Mouse (Mus musculus) ovary, adult 18-20 months (tissue): ENCODE data around the gene 2310057M21Rik.
"Not testable (repeated sequence)": the region's sequence is repeated elsewhere in the genome, so short reads cannot be mapped to it uniquely, and the experiment has no call there.

Experiments
- DNase-seq: peaks from one replicate; pipeline ENCODE4 v3.0.0; 2022; ENCODE audit warnings: low spot score, mixed read lengths

Gene 2310057M21Rik

DNA sequence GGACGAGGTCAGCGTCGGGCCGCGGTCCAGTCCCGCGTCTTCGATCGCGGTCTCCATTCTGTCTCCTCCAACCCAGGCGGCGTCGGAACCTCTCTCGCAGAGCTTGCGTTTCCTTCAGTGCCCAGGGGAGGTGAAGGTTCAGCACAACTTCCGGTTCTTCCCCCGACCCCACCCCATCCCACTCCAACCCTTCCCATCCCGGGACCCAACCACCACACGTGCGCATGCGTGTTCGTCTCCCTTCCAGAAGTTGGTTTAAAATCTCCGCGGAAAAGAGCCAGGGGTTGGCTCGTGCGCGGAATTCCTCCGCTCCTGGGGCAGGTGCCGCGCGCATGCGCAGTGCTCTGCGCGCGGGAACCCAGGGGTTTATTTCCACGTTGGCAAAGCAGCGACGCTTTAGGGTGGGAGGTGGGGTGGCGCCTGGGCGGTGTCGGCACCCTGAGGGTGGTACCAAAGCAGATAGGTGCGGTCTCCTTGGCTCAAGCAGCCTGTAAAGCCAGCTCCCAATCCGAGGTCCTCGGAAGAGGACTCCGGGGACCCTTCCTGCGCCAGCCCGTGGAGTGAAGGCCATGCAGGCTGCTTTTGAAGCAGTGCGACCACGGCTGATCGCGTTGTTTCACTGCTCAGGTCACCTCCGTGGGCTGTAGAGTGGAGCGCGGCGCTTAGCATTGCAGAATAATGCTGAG, at the start of gene 2310057M21Rik:
2310057M21Rik (minus strand) TSS at position 145 of the 686 bp plus-strand sequence.
- DNase-seq: peak; percentile 95

DNA sequence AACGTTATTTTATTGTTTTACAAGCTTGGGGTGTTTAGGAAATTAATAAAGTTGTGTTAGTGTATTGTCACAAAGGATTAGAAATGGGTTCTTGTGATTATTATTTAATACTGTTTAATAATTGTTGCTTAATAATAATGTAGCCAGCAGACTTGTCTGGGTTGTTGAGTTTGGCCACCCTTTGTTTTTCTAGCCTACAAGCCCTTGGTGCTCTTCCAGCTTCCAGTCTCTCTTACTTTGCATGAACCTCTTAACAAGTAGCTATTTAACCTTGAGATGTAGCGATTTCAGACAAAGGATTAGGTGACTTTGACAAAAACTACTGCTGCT, 49.3 kb upstream of the 2310057M21Rik start:
- DNase-seq: no peak

DNA sequence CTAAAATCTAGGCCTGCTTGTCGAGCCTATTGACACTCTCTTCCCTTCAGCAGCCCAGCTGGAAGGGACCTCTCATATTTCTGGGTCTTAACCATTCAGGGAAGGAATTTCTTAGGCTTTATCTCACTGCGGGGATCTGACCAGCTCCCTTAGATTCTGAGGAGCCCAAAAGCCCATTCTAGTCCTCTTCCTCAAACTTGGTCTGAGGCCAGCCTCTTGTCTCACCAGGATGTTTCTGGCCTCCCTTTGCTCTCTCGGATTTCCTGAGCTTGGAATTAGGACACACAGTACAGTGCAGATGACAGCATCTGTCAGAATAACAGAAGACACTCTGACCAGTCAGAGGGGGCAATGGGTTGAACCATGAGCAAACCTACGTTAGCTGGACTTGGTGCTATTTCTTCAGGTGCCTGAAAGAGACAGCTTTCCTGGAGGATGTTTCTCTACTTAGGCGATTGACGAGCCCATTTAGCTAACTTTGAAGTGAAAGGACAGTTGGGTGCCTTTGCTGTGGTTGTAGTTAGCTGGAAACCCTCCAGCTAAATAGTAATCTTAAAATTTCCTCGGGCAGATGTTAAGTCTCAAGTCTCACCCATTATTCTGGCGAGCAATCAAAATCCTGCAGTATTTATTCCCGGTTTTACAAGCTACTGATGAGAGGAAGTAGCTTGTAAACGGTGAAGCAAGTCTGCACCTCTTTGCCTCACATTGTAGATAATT, 48.8 kb upstream of the 2310057M21Rik start:
- DNase-seq: no peak

DNA sequence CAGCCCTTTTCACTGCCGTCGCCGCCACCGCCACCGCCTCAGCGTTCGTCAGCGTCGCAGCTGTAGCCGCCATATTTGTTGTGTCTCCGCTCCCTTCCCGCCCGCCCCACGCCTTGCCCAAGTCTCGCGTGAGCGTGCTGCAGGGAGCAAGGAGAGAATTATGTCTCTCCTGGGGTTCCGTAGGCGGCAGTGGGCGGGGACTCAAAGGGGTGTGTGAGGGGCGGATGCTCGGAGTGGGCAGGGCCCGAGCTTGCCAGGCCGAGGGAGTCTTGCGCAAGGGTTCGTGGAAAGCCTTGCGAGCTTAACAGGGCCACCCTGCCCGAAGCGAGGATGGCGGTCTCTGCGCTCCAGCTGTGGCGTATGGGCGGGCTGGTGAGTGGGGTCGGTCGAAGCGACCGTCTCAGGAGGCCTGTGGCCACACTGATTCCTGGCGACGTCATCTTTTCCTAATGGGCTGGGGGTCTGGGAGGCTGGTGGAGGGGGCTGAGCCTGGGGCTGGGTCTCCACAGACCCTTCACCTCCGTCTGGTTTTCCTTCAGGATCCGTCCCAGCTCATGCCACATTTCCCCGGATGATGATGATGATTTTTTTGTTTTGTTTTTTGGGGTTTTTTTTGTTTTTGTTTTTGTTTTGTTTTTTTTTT, 48.0 kb upstream of the 2310057M21Rik start, which contains the start of the genes Ikzf5 and Acadsb:
Ikzf5 (minus strand) TSS at position 106 of the 643 bp plus-strand sequence.
Acadsb (plus strand) TSS at position 186 of the 643 bp plus-strand sequence.
- peak; percentile 98 for DNase-seq

DNA sequence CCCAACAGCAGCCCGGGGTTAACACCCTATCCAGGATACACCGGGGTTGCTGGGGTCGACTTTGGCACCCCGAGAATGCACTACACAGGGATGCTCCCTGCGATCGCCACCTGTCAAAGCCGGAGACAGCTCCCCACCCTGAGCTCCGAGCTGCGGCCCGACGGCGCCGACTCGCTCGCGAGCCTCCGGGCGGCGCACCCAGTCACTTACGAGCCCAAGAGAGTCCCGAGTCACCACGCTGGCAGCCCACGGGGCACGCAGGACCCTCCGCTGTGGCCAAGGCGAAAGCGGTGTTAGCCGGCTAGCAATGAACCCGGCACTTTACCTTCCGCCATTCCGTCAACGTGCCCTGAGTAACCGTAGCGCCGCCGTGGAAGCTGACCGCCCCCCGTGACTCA, 47.4 kb upstream of the 2310057M21Rik start:
- DNase-seq: no peak

DNA sequence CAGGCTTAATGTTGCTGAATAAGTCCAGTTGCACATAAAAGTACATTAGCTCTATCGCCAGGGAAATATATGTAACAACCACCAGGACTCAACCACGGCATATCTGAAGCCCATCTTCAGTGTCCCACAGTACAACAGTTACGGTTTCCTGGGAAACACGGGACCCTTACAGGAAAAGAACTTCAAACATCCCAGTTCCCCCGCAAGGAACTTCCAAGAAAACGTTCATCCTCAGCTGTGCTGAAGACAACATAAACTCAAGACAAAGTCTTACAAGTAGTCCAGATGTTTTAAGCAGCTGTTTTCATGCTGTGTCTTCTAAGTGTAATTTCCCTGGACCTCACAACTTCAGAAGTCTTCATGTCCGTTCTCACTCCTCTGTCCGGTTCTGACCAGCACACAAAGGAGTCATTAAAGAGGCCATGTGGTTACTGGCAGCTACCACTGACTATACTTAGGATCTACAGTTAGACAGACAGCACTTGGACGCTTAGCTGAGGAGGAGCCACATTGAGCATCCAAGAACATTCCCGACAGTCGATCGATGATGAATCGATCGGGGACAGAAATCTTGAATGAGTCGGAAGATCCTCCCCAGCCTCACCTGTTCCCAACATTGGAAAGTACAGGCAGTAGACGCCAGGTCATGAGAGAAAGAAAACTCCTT, 46.9 kb upstream of the 2310057M21Rik start:
- no peak for DNase-seq

DNA sequence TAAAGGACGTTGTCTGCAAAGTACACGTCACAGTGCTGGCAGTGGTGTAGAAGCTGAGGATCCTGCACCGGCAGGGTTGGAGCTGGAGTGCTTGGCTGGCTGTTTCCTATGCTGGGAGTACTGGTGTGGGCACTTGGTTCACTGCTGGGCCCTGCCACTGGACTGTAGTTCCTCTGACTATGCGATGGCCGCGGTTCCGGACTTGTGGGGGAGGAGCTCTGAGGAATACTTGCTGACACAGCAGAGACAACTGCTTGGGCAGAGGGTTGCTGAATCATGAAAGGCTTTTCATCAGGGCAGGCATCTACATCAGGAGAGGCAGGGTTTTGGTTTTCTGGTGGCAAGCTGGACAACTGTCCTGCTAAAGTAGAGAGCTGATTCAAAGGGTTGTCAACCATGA, 29.2 kb upstream of the 2310057M21Rik start:
- not testable (repeated sequence) for DNase-seq

DNA sequence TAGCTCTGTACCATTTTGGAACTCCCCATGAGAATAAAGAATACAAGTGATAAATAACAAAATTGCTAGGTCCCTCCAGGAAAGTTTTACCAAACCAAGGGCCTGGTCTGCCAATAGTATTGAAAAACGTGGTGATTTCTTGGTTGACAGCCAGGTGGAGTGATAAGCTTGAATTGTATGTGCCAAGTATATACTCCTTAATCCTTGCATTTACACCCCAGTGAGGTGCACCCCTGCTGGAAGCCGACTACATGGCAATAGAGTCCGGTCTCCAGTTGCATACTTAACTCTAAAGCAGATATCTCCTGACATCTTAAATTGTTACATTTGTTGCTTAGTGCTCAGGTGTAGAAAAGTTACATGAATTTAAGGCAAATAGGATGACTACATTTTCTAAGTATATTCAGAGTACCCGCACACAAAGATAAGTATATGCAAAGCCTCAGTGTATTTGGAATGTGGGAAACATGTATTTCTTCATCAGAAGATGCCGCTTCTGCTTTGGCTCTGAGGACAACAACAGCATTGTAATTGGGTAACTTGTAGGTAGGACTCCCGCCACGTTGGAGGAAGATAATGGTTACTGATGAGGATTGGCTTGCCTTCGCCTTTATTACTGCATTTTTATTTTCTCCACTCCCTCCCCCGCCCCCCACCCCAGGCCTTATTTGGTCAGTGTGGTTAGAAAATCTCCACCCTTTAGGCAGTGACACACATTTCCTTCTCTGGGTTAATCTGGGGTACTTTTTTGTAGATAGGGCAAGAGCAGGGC, 9.5 kb upstream of the 2310057M21Rik start:
- no peak for DNase-seq

DNA sequence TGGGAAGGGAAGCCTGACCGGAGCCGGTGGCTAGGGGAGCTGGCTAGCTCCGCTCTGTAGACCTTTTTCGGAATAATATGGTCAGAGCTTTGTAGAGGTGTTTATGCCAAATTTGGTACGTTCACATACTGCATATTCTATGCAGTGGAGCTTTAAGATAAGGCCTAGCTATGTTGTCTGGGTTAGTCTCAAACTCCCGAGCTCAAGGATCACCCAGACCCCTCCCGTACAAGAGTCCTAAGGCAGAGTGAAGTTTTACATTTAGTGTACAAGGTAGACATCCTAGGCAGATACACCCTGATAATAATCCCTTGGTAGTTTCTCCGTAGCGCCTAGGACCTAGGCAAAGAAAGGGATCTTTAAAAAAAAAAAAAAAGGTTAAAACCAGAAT, 8.9 kb upstream of the 2310057M21Rik start:
- no peak for DNase-seq

DNA sequence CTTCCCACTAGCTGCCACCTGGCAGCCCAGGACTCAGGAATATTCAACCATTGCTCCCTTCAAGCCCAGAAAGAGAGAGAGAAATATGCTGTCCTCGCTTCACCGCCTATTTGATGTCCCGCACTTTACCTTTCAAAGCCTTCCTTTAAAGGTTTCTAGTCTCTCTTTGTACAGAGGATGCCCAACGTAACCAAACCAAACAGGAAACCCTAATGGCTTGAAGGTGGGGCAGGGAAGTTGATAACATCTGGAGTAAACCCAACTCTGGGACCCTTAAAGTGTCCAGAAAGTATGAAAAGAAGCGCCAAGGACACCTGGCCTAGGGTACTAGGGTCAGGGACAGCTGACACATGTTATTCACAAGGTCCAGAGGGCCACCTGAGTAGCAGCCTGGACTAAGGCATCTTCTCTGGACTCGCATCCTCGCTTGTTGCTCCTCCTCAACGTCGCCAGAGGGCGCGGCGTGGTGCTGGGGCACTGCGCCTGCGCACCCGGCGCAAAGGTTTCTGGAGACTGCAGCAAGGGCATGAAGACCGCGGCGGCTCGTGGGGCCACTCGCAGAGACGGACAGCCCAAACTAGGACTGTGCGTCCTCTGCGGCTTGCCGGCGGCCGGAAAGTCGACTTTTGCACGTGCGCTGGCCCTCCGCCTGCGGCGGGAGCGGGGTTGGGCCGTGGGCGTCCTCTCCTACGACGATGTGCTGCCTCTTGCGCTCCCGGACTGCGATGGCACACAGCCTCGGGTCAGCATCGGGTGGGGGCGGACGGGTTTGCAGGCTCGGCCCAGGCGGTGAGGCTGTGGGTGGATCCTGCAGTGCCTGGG, 8.3 kb upstream of the 2310057M21Rik start, which contains the start of gene Pstk:
Pstk (plus strand) TSS at position 494 of the 822 bp plus-strand sequence.
- peak; percentile 83 for DNase-seq

DNA sequence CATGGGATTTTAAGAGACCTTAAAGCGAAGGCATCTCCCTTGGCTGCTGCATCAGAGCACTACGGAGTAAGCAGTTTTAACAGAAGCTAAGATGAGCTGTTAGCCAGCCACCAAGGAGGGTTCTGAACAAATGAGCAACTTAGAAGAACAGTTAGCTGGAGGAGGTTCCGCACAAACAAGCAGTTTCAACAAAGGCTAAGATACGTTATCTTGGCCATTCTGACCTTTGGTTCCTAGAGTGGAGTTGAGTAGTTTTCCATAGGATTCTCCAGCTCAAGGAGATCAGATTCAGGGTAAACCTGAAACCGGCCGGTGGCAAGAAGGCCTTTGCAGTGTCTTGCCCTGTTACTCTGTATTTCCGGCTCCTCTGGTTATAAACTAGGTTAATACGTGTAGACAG, 1.6 kb upstream of the 2310057M21Rik start:
- no peak for DNase-seq

DNA sequence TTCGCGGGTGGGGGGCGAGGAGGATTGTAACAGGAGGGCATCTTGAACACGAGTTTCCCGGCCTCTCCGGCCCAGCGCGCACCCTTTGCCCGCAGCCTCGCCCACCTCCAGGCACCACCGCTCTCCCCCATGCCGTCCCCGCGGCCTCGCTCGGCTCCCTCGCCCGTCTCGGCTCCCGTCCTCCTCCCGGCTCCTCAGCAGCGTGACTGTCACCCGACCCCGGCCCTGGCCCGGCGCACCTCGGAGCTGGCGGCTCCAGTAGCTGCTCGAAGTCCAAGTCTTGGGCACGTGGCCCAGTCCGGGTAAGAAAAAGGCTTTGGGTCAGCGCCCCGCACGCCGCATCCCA, 317 bp downstream of the 2310057M21Rik start:
- DNase-seq: no peak

DNA sequence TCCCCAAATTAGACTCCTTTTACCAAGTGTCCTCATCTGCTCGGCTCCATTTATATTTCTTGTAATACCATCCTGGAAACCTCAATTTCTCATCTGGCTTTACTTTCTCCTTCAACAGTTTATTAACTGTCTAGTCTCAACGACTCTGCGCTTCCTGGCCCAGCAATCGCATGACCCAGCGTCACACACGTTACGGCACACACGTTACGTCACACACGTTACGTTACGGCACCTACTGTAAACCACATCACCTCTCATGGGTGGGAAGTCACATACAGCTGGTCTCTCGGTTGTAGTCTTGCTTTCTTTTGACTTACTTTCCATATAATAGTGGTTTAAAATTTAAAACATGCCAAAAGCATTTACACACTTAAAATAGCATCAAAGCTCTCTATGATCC, 6.5 kb downstream of the 2310057M21Rik start:
- DNase-seq: no peak

DNA sequence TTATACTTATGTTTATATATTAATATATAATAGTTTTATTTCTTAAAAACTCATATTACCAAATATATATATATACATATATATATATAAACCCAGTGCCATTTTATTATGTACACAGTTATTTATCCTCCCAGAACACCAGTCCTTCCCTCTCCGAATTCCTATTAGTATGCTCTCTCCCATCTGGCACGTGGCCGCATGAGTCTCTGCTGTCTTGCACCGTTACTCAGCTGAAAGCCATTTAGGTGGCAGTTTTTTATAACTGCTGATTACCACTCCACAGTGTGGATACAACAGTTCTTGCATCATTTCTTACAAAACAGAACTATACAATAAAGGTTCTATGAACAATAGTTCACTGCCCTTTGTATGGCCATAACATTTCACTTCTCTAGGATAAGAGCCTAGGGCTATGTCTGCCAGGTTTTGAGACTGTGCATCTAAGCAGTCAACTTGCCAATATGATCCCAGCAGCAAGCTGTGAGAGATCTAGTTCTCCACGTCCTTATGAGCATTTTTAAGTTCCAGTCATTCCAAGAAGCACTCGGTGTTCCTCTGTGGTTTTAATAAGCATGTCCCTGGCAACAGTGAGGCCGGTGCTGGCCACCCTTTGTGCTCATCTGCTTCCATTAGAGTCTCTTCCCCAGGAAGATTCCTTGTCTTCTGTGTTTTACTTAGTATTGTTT, 16.6 kb downstream of the 2310057M21Rik start:
- DNase-seq: no peak

DNA sequence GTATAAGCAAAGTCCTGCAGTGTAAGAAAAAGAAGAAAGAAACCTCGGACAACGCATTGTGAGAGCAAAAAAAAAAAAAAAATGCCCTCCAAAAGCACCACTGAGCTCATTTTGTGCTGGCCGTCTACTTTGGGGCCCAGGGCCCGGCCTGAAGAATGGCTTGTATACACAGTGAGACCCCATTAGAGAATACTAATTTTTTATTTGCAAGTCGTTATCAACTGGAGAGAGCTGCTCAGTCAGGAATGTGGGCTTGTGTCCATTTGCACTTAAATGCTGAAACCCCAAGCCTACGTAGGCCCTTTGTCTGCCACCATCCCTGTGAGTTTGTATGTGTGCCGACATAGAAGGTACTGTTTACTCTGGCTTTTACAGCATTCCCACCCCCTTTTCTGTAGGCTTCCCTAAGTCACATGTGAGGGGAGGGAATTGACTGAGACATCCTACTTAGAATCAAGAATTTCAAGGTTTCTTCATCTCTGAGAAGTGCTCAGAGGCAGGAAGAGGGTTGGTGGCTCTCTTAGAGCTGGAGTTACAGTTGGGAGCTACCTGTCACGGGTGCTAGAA, 25.0 kb downstream of the 2310057M21Rik start:
- DNase-seq: no peak

DNA sequence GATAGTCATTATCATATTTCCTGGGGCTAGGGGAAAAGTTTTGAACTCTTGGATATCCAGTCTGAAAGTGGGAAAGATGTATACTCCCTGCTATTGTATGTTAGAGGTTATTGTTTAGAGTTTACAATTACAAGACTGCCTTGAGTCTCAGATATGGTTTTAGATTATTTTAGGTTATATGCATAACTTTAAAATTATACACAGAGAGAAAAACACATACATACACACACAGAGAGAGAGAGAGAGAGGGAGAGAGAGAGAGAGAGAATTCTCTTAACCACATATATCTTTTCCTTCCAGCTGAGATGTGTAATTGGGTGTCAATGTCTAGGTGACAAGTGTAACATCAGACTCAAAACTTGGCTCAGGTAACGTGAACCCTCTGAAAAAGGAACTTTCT, 29.0 kb downstream of the 2310057M21Rik start, which contains the start of gene Fam24a:
Fam24a (plus strand) TSS at position 301 of the 400 bp plus-strand sequence.
- no peak for DNase-seq

DNA sequence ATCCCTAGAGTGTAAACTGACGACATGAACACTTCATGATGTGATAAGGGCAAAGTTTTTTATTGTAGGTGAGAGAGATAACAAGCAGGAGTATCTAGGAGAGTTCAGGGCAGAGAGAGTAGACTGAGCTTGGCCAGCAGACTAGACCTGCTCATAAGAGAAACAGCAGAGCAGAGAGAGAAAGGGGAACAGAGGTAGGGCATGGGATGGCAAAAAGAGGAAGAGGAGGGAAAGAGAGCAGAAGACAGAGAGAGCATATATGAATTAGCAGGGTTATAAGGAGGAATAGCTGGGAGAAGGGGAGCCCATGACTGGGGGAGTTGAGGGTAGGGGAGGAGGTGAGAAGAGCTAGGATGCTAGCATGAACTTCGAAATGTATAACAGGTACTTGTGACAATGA, 30.9 kb downstream of the 2310057M21Rik start:
- no peak for DNase-seq

DNA sequence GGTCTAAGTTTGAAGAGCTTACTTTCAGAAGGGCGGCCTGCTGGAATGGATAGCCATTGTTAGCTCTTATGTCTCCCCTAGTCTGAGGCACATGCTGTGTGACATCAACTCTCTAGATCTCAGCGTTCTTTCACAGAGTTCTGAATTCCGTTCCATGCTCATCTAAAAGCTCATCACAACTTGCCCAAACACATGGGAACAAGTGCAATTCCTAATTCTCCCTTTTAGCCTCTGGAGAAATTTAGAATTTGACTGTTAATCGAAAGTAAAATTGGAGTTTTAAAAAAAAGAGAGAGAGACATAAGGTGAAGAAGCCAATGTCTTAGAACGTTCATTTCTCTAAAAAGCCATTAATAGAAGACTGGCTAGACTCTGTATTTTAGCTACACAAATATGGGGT, 33.1 kb downstream of the 2310057M21Rik start, which contains the start of gene Fam24b:
Fam24b (minus strand) TSS at position 101 of the 400 bp plus-strand sequence.
- no peak for DNase-seq

DNA sequence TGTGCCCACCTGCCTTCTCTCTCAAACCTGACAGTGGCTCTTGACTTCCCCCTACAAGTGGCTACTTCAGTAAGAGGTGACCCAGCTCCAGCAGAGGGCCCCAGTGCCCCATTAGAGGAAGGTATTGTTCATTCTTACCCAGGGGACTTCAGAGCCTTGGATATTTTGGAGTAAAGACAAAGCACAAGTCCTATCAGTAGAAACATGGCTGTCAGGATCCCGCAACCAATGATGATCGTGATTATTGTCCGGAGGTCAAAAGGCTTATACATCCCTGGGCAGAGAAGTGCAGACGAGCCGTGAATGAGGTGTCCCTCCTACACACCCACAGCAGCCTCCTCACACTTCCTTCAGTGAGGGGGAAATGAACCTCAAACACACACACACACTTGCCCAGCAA, 35.5 kb downstream of the 2310057M21Rik start:
- no peak for DNase-seq

DNA sequence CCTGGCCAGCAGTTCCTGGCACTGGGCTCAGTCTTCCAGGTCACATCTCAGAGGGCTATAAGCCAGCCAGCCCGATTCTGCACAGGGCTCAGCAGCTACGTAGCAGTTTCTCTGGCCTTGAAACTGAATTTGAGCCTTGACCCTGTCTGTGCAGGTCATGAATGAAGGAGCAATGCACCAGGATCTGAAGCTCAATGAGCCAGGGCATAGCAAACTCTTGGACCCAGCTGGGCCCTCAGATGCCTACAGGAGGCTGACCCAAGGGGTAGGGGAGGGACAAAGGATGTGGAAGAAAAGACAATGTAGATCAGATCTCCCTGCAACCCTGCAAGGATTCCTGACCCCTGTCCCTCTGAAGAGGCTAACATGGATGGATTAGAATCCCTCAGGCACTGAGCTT, 40.4 kb downstream of the 2310057M21Rik start, which contains the start of gene Cuzd1:
Cuzd1 (minus strand) TSS at position 101 of the 400 bp plus-strand sequence.
- DNase-seq: no peak
